Mouse (Mus musculus) forebrain, postnatal 0 days (tissue): Measurements from ENCODE around the gene Mup5. TPM values are rescaled to one million over a fixed set of nuclear protein-coding genes. Genes with fewer than 3 reads are reported as not detected.

Experiments used
- polyA plus RNA-seq: library from polyadenylated mRNA; unstranded; fragments of >200 nt; fragmentation: Nextera tagmentation; extraction: Ambion mirVana; gene quantifications from 2 replicates; pipeline ENCODE4 v1.2.1, GENCODE M21; 2015
- total RNA-seq: library from RNA; depleted of rRNA; stranded (reverse); fragments of >200 nt; gene quantifications from 2 replicates; pipeline ENCODE4 v1.2.3, GENCODE M21; 2014; rRNA removed

Mup5 gene
- total and polyA plus RNA-seq, 2 experiments from 2014 or later, result not detected

Other genes with a start within 250 kb of the Mup5 start
- not detected in 2 replicates for gene Mup17, start 239.4 kb downstream of the Mup5 start, total RNA-seq
- not detected in 2 replicates for gene Mup17, start 239.4 kb downstream of the Mup5 start, polyA plus RNA-seq
- gene Mup18, start 161.1 kb downstream of the Mup5 start, total RNA-seq, result not detected in 2 replicates
- gene Mup18, start 161.1 kb downstream of the Mup5 start, polyA plus RNA-seq, result not detected in 2 replicates
- gene Mup19, start 53.0 kb downstream of the Mup5 start, total RNA-seq, result not detected in 2 replicates
- gene Mup19, start 53.0 kb downstream of the Mup5 start, polyA plus RNA-seq, result not detected in 2 replicates
- not detected in 2 replicates for gene Mup20, start 218.9 kb upstream of the Mup5 start, total RNA-seq
- gene Mup20, start 218.9 kb upstream of the Mup5 start, polyA plus RNA-seq, result not detected in 2 replicates